Mouse (Mus musculus): ENCODE measurements around the gene Card14. TPM values are rescaled to one million over a fixed set of nuclear protein-coding genes. Genes with fewer than 3 reads are reported as not detected.

Gene Card14
- total and polyA plus RNA-seq, 3 experiments = 0.16 to 1.1 TPM; not detected in 1

GRCm38 (mm10) chr11:119392800-119393482 lies 85.4 kb downstream of the Card14 start, which contains the start of gene Rnf213 (continued):
- TF ChIP-seq MYC (IDR thresholded peaks at IDR 0.05; ENCODE audit: low read depth, low read length) (0 out of 2 replicates have a peak, but pooled peaks have one; percentile 54), SIN3A (IDR thresholded peaks at IDR 0.05; ENCODE audit: low read length) (no peak; the same call in none of the 2 replicates), KAT2A (IDR thresholded peaks at IDR 0.05; ENCODE audit: insufficient replicate concordance, low read length) (no peak), EP300 (IDR thresholded peaks at IDR 0.05; ENCODE audit: low read length) (no peak), E2F4 (IDR thresholded peaks at IDR 0.05; ENCODE audit: insufficient replicate concordance, low read depth, low read length) (no peak), MEF2A (IDR thresholded peaks at IDR 0.05; ENCODE audit: borderline replicate concordance, low read depth, low read length) (no peak), MAFK (IDR thresholded peaks at IDR 0.05; ENCODE audit: insufficient replicate concordance, low read length) (no peak), GABPA (IDR thresholded peaks at IDR 0.05; ENCODE audit: insufficient replicate concordance, low read depth, low read length) (no peak), CTCF (conservative IDR thresholded peaks at IDR 0.05 in 1 of 2, IDR thresholded peaks at IDR 0.05 in 1 of 2; ENCODE audit: low read depth in 2 of 2, low read length in 2 of 2) (peak in 1 of 2 experiments; percentile 20; a peak in 2 of 4 replicates)

- in situ Hi-C loops (cut with MboI; ENCODE audit: low pct_ligation_motif_present, low pct_unique_long_range_greater_than_20kb, low sequenced_read_pairs) = no loop called here
- TF ChIP-seq GABPA (IDR thresholded peaks at IDR 0.05; ENCODE audit: insufficient replicate concordance, low read depth, low read length) (no peak), USF1 (IDR thresholded peaks at IDR 0.05; ENCODE audit: low read depth, low read length) (no peak), BHLHE40 (IDR thresholded peaks at IDR 0.05; ENCODE audit: low read depth, low read length) (no peak), JUND (conservative IDR thresholded peaks at IDR 0.05; ENCODE audit: low read depth, low read length) (no peak), MXI1 (IDR thresholded peaks at IDR 0.05; ENCODE audit: low read depth, low read length) (no peak), ETS1 (conservative IDR thresholded peaks at IDR 0.05; ENCODE audit: low read depth, low read length) (no peak), E2F4 (IDR thresholded peaks at IDR 0.05; ENCODE audit: insufficient replicate concordance, low read depth, low read length) (no peak), CHD1 (IDR thresholded peaks at IDR 0.05; ENCODE audit: low read depth, low read length) (no peak), ELF1 (IDR thresholded peaks at IDR 0.05; ENCODE audit: low read depth, low read length) (no peak)
- H3K9me3 ChIP-seq (replicated peaks; ENCODE audit: low read length) = no peaks in the 10 kb centered on the region
- peaks cover 7 to 17% of the 10 kb centered on the region in 2 experiments for H3K36me3 ChIP-seq (replicated peaks in 1 of 2; ENCODE audit: control insufficient read depth in 1 of 2, insufficient read depth in 1 of 2, low read length in 1 of 2)
- H3K9ac ChIP-seq (ENCODE audit: insufficient read depth, low read depth) = no peak overlapping the region
- no peak for DNase-seq (ENCODE audit: extremely low read depth)
- H3K27me3 ChIP-seq (replicated peaks) = peaks cover 66% of the 10 kb centered on the region
- dilution Hi-C loops (cut with MboI; ENCODE audit: extremely low pct_ligation_motif_present, extremely low pct_unique_long_range_greater_than_20kb, low sequenced_read_pairs) = no loop called here
- H3K27ac ChIP-seq (ENCODE audit: insufficient read depth, low read depth) = no peak overlapping the region
- peak overlapping the region in 1 of 3 experiments; percentile 44 for H3K4me3 ChIP-seq (replicated peaks in 1 of 3; ENCODE audit: low read depth in 2 of 3, low read length in 2 of 3, poor library complexity in 1 of 3)
- H3K4me2 ChIP-seq (ENCODE audit: insufficient read depth, low read depth, poor library complexity, severe bottlenecking) = peak overlapping the region; percentile 39
- H3K4me1 ChIP-seq (ENCODE audit: control insufficient read depth in 1 of 2, insufficient read depth in 2 of 2) = peaks cover 18 to 36% of the 10 kb centered on the region in 2 experiments
- H3K79me2 ChIP-seq (replicated peaks; ENCODE audit: control insufficient read depth, extremely low read depth, insufficient read depth, poor library complexity, severe bottlenecking) = no peaks in the 10 kb centered on the region
Observed at GRCm38 (mm10) chr11:119393483-119393804, 85.9 kb downstream of the Card14 start.

GRCm38 (mm10) chr11:119394210-119394609 lies 86.6 kb downstream of the Card14 start:
- no peaks in the 10 kb centered on the region for H3K9me3 ChIP-seq (replicated peaks; ENCODE audit: low read length)
- H3K27me3 ChIP-seq (replicated peaks) = peaks cover 63% of the 10 kb centered on the region
- no peak overlapping the region for H3K9ac ChIP-seq (ENCODE audit: insufficient read depth, low read depth)
- no peak for DNase-seq (ENCODE audit: extremely low read depth)
- H3K36me3 ChIP-seq (replicated peaks in 1 of 2; ENCODE audit: control insufficient read depth in 1 of 2, insufficient read depth in 1 of 2, low read length in 1 of 2) = peaks cover 7 to 17% of the 10 kb centered on the region in 2 experiments
- no peaks in the 10 kb centered on the region for H3K79me2 ChIP-seq (replicated peaks; ENCODE audit: control insufficient read depth, extremely low read depth, insufficient read depth, poor library complexity, severe bottlenecking)
- no peak overlapping the region for H3K4me2 ChIP-seq (ENCODE audit: insufficient read depth, low read depth, poor library complexity, severe bottlenecking)
- no peak overlapping the region for H3K4me3 ChIP-seq (replicated peaks in 1 of 3; ENCODE audit: low read depth in 2 of 3, low read length in 2 of 3, poor library complexity in 1 of 3)
- H3K27ac ChIP-seq (ENCODE audit: insufficient read depth, low read depth) = no peak overlapping the region
- in situ Hi-C loops (cut with MboI; ENCODE audit: low pct_ligation_motif_present, low pct_unique_long_range_greater_than_20kb, low sequenced_read_pairs) = no loop called here
- peaks cover 18 to 36% of the 10 kb centered on the region in 2 experiments for H3K4me1 ChIP-seq (ENCODE audit: control insufficient read depth in 1 of 2, insufficient read depth in 2 of 2)
- dilution Hi-C loops (cut with MboI; ENCODE audit: extremely low pct_ligation_motif_present, extremely low pct_unique_long_range_greater_than_20kb, low sequenced_read_pairs) = no loop called here
- TF ChIP-seq RCOR1 (conservative IDR thresholded peaks at IDR 0.05; ENCODE audit: low read depth, low read length) = no peak
- no peak for TF ChIP-seq TBP (conservative IDR thresholded peaks at IDR 0.05; ENCODE audit: low read depth, low read length)
- TF ChIP-seq ZNF384 (IDR thresholded peaks at IDR 0.05; ENCODE audit: low read depth, low read length) = no peak
- TF ChIP-seq MAFK (IDR thresholded peaks at IDR 0.05; ENCODE audit: insufficient replicate concordance, low read length) = no peak
- no peak for TF ChIP-seq POLR2AphosphoS2 (IDR thresholded peaks at IDR 0.05; ENCODE audit: low read depth, low read length)
- no peak for TF ChIP-seq MEF2A (IDR thresholded peaks at IDR 0.05; ENCODE audit: borderline replicate concordance, low read depth, low read length)
- TF ChIP-seq MXI1 (IDR thresholded peaks at IDR 0.05; ENCODE audit: low read depth, low read length) = no peak
- no peak for TF ChIP-seq MYC (IDR thresholded peaks at IDR 0.05; ENCODE audit: low read depth, low read length)
- no peak for TF ChIP-seq UBTF (IDR thresholded peaks at IDR 0.05; ENCODE audit: low read depth, low read length)
- no peak for TF ChIP-seq CTCF (conservative IDR thresholded peaks at IDR 0.05 in 1 of 2, IDR thresholded peaks at IDR 0.05 in 1 of 2; ENCODE audit: low read depth in 2 of 2, low read length in 2 of 2)
- TF ChIP-seq NELFE (IDR thresholded peaks at IDR 0.05; ENCODE audit: low read depth, low read length) = no peak
- TF ChIP-seq JUN (IDR thresholded peaks at IDR 0.05; ENCODE audit: insufficient read depth, low read depth, low read length) = no peak
- TF ChIP-seq JUND (conservative IDR thresholded peaks at IDR 0.05; ENCODE audit: low read depth, low read length) = no peak
- no peak for TF ChIP-seq EP300 (IDR thresholded peaks at IDR 0.05; ENCODE audit: low read length)

All from CH12.LX (cell line).